Mouse (Mus musculus): ENCODE results near the gene Vkorc1l1. TPM values are rescaled to one million over a fixed set of nuclear protein-coding genes. Genes with fewer than 3 reads are reported as not detected.
"Not testable (repeated sequence)": the region's sequence is repeated elsewhere in the genome, so short reads cannot be mapped to it uniquely, and the experiment has no call there.

Vkorc1l1 gene
- 10 to 100 TPM; 22.6 TPM for total RNA-seq (2021)

DNA sequence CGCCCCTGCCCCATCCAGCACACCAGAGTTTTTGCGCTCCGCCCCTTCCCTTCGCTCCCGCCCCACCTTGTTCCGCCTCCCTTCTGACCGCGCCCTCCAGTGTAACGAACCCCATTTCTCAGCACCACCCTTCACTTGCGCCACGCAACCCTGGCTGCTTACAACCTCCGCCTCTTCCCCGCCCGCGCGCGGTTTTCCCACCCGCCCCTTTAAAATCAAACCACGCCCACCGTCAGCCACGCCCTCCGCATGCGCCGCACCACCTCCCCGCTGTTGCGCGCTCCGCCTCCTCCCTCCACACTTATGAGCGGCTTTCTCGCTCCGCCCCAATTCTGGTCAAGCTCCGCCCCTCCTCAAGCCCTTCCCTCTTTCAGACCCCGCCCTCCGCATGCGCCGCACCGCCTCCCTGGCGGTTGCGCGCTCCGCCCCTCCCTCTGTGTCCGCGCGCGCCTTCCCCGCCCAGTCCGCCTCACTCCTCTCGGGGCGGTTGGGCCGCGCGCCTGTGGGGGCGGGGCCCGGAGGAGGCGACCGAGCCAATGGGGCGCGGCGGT lies at the start of gene Vkorc1l1:
Gene Vkorc1l1 (plus strand): TSS at position 476 of the 551 bp plus-strand sequence.
- peak; percentile 99 for DNase-seq

GRCm38 (mm10) chr5:129895198-129896088 lies 46.3 kb upstream of the Vkorc1l1 start, which contains the start of gene Zbed5:
Zbed5 (plus strand) TSS chr5:129895723.
- peak; percentile 89 for DNase-seq

GRCm38 (mm10) chr5:129898449-129898848 lies 43.3 kb upstream of the Vkorc1l1 start, which contains the start of gene Phkg1:
Phkg1 (minus strand) TSS chr5:129898549.
- DNase-seq, result no peak

DNA sequence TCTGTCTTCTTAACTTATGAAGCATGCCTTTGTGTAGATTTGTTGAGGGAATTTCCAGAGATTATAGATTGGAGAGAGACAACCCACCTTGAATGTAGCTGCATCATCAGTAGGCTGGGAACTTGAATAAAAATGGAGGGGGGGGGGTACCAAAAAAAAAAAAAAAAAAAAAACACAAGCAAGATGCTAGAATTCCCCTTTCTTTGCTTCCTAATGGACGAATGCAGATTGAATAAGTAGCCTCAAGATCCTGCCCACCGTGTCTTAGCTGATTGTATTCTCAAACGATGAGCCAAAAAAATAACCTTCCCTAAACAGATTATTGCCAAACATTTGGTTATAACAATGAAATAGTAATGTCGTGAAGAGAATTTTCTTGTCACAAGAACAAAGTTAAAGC lies 34.0 kb upstream of the Vkorc1l1 start:
- no peak for DNase-seq

- DNase-seq, result peak; percentile 92
Observed at GRCm38 (mm10) chr5:129908242-129908965, 33.4 kb upstream of the Vkorc1l1 start, which contains the start of gene Nupr1l. Nupr1l (plus strand) TSS chr5:129908540.

DNA sequence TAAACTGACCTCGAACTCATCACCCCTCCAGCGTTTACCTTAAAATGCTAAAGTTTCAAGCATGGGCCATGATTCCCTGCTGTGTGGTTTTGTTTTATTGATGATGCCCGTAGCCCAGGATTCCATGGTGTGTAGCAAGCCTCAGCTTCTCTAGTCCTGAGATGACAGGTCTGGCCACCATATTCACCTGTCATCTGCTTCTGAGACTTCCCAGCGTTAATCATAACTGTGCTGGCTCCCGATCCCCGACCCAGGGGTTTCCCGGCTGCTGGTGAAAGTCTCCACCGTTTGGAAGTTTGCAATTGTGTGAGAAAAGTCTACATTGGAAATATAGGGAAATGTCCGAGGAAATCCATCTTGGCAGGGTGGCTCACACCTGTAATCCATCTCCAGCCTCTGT lies 32.6 kb upstream of the Vkorc1l1 start:
- no peak for DNase-seq

- no peak for DNase-seq
Observed at GRCm38 (mm10) chr5:129909591-129909990, 32.2 kb upstream of the Vkorc1l1 start.

- DNase-seq, result peak; percentile 14
Observed at GRCm38 (mm10) chr5:129914024-129914423, 27.7 kb upstream of the Vkorc1l1 start.

GRCm38 (mm10) chr5:129915491-129915890 lies 26.3 kb upstream of the Vkorc1l1 start:
- DNase-seq, result not testable (repeated sequence)

DNA sequence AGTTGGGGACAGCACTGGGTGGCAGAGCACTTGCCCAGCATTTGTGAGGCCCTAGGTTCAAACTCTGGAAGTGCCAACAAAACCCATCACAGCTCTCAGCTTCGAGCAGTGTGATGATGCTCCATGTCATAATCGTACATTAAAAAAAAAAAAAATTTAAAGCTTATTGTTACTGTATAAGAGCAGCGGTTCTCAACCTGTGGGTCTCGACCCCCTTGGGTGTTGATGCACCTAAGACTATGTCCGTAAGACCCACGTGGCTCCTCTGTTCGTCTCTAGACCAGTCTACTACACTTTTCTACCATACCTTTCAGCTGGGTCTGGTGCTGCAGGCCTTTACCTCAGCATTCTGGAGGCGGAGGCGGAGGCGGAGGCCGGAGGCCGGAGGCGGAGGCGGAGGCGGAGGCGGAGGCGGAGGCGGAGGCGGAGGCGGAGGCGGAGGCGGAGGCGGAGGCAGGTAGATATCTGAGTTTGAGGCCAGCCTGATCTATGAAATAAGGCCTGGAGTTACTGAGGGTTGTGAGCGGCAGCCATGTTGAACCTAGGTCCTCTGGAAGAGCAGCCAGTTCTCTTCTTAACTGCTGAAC lies 23.6 kb upstream of the Vkorc1l1 start:
- DNase-seq, result no peak

DNA sequence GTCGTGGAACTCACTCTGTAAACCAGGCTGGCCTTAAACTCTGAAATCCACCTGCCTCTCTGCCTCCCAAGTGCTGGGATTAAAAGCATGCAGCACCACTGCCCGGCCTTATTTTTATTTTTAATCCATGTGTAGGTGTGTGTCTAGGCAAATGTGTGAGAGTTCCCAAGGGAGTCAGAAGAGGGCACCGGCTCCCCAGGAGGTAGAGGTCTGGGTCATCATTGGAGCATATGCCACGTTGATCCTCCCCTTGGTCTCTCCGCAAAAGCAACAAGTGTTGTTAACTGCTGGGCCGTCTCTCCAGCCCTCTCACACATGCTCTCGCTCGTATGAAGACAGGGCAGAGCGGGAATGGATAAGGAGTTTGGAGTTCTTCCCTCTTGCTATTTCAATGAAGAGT lies 23.0 kb upstream of the Vkorc1l1 start:
- no peak for DNase-seq

DNA sequence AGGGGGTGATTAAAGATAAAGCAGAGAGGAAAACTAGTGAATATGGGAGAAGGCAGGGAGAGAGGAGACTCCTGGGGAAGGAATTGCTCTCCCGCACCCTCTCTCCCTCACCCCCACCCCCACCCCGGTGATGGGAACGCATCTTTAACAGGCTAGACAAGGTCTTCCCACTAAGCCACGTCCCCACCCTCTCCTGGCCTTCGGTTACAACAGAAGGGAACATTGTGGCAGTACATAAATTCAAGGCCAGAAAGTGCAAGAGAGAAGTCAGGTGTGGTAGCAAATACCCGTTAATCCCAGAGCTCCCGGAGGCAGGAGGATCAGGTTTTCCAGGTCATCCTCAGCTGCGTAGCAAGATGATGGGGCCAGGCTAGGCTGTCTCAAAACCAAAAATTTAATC lies 22.4 kb upstream of the Vkorc1l1 start:
- no peak for DNase-seq

DNA sequence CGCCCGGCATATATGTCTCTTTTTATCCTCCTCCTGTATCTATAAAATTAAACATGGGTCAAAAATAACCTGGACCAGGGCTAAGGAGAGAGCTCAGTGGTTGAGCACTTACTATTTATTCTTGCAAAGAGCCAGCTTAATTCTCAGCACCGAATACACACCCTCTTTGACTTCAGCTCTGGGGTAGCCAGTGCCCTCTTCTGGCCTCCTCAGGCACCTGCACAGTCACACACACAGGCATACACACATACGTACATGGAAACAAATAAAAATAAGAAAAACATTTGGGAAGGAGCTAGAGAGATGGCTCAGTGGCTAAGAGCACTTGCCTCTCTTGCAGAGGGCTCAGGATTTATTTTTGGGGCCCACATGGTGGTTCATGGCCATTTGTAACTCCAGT lies 19.8 kb upstream of the Vkorc1l1 start:
- no peak for DNase-seq

GRCm38 (mm10) chr5:129924820-129925452 lies 16.8 kb upstream of the Vkorc1l1 start:
- no peak for DNase-seq

GRCm38 (mm10) chr5:129925933-129926332 lies 15.8 kb upstream of the Vkorc1l1 start:
- no peak for DNase-seq

- no peak for DNase-seq
Observed at GRCm38 (mm10) chr5:129929924-129930855, 11.6 kb upstream of the Vkorc1l1 start.

- no peak for DNase-seq
Observed at GRCm38 (mm10) chr5:129936941-129937340, 4.8 kb upstream of the Vkorc1l1 start.

DNA sequence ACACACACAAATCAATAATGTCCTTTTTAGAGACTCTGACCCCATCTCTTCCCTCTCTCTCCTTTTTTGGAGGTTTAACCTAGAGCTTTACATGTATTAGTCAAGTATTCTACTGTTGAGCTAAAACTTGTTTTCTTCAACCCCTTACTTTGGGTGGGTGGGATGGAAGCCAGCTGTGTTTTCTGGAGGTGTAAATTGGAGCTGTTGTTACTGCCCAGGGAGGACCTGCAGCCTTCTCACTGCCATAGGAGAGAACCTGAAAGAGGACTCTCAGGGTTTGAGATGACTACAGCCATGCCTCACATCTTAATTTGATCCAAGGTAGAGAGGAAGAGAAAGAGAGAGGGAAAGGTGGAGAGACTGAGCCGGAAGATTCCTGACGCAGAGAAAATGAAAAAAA lies 1.5 kb upstream of the Vkorc1l1 start:
- no peak for DNase-seq

DNA sequence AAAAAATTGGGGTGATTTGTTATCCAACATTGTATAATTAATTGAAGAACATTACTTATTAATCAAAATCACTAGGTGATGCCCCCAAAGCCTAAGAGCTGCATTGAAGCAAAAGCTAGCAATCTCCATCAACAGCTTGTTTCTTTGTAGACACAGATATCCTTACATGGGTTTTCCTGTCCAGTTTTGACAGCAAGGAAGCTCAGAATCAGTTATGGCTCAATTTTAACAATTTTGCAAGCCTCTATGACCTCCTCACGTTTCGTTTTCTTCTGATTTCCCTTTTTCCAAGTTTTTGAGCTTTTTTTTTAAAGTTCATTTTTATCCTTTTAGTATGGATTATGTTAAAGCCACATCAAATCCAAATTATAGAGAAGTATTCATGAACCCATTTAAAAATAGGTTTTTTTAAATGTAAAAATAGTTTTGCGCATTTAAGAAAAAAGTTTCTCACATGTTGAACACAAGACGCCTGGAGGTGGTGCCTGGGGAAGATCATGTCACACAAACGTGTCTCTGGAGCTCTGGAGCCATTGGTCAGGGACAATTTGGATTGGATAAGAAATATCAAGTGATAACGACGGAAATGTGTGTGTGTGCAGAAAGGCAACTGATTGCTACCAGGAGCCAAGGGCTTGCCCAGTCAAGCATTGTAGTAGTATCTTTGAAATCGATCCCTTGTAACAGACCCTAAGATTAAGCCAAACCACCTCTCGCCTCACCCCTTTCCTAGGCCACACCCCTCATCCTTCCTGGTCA lies 855 bp upstream of the Vkorc1l1 start:
- DNase-seq, result no peak
